Mouse (Mus musculus): ENCODE results near the gene Amd1. TPM values are rescaled to one million over a fixed set of nuclear protein-coding genes. Genes with fewer than 3 reads are reported as not detected.

The Amd1 gene
- 103 and 105 TPM in 2 replicates for polyA plus RNA-seq (2012; rRNA removed)

DNA sequence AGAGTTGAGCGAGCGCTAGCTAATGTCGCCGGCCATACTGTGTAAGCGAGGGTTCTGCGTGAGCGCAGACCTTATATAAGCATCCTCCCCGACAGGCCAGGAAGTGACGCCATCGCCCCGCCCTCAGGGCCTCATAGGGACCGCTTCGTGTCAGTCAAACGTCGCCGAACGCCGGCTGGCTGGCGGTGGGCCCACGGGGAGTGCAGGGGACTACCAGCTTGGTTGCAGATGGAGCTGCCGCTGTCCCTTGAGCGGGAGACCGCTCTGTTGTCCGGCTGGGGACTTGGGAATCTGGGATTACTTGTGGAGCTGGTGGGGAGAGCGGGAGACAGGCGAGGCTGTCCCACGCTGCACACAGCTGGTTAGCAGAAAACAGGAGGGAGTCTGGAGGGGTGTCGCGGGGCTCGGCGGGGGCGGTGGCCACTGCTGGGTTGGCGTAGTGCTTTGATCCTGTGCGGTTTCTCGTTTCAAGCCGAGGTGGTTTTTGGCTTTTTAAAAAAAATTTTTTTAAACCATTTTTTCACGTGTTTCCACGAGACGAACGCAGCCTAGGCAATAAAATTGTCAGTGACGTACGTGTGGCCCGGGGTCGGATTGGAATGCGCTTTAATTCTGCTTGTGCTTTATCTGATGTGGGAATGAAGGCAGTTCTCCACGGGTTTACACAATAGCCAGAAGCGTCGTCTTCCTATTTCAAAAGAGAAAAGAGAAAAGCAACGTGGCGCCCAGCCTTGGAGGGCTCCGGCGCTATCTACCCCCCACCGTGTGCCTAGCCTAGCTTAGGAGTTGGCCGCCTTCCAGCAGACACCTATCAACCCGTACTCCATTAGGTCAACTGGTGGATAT, at the start of gene Amd1:
Amd1 (minus strand) TSS at position 47 of the 846 bp plus-strand sequence.
- Histone ChIP-seq H3K4me1 (ENCODE audit: control insufficient read depth, insufficient read depth, low read length) (peaks cover 4% of the 10 kb centered on the region; the same call in 1 of the 2 replicates), H3K27ac (ENCODE audit: insufficient read depth, low read length) (peak within 1 kb of the TSS; percentile 51; the same call in 1 of the 2 replicates), H3K4me3 (ENCODE audit: insufficient read depth, low read length) (peak within 1 kb of the TSS; percentile 66)
- no peak for TF ChIP-seq CTCF (IDR thresholded peaks at IDR 0.05; ENCODE audit: extremely low read depth, insufficient read depth, low read length)
- peak; percentile 96 for TF ChIP-seq POLR2A (IDR thresholded peaks at IDR 0.05; ENCODE audit: extremely low read depth, insufficient read depth, low read length)

DNA sequence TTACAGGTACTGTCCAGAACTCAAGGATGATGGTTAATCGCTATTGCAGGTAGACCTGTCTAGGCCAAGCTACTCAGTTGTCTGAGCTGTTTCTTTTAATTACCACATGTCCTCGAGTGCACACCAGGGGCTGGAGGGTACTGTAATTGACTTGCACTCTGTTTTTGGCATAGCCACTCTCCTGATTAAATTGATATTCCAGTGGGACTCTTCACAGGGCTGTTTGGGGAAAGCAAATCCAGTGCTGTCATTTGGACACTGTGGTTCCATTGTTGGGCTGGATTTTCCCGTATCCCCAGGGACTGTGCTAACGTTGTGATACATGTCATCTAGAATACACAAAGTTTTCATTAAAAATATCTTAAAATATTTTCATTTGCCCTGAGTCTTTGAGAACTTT, 49.2 kb upstream of the Amd1 start:
- Histone ChIP-seq H3K27ac (ENCODE audit: insufficient read depth, low read length) (0 out of 2 replicates have a peak overlapping the region, but pooled peaks have one; percentile 68), H3K4me1 (ENCODE audit: control insufficient read depth, insufficient read depth, low read length) (no peaks in the 10 kb centered on the region; the same call in 1 of the 2 replicates), H3K4me3 (ENCODE audit: insufficient read depth, low read length) (no peak overlapping the region)
- no peak for TF ChIP-seq CTCF (IDR thresholded peaks at IDR 0.05; ENCODE audit: extremely low read depth, insufficient read depth, low read length)
- TF ChIP-seq POLR2A (IDR thresholded peaks at IDR 0.05; ENCODE audit: extremely low read depth, insufficient read depth, low read length) = no peak

DNA sequence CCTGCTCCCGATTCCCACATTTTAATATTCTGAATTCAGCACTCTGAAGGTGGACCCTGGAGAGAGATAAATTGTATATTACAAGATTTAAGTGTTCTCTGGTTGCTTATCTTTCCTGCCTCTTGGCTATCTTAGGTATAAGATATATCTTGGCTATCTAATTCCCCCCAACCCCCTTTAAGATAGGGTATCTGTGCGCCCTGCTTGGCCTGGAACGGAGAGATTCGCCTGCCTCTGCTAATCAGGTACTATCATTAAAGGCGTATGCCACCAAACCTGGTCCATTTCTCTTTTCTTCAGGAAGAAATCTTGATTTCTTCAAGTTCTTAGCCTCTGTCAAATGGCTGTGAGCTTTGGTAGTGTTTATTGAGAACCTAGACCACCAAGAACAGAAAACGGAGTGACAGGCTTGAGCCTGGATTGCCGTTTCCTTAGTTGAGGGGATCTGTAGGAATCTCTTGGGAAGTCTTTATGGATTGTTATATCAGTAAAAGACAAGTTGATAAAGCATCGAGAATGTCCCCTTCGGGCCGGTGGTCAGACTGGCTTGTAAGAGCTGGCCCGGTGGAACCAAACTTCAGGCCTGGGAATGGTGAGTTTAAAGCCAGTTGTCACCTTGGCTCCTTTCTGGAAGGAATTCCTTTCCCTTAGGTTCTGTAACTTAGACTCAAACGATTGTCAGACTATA, 48.4 kb upstream of the Amd1 start:
- Histone ChIP-seq H3K4me1 (ENCODE audit: control insufficient read depth, insufficient read depth, low read length) (no peaks in the 10 kb centered on the region; the same call in 1 of the 2 replicates), H3K4me3 (ENCODE audit: insufficient read depth, low read length) (peak overlapping the region; percentile 52), H3K27ac (ENCODE audit: insufficient read depth, low read length) (peak overlapping the region; percentile 68)
- TF ChIP-seq CTCF (IDR thresholded peaks at IDR 0.05; ENCODE audit: extremely low read depth, insufficient read depth, low read length) (no peak), POLR2A (IDR thresholded peaks at IDR 0.05; ENCODE audit: extremely low read depth, insufficient read depth, low read length) (no peak)

DNA sequence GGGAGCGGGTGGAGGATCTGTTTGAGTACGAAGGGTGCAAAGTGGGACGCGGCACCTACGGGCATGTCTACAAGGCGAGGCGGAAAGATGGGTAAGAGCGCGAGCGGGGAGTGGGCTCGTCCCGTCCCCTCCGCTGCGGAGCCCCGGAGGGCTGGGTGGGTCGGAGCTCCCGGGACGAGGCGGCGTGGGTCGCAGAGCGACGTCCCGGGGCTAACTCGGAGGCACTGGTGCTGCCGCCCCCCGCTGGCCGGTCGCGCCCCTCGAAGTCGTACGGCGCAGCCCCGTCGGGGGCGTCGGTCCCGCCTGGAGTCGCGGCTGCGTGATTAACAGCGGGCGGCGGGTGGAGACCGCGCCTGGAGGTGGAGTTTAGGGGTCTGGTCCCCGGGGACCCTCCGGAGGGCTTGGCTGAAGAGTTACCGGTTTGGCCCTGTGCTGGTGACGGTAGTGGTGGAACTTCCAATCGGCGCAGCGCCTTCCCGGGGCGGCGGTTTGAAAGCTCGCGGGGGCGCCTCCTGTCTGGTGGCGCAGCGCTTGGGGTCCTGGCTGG, 47.7 kb upstream of the Amd1 start:
- peak overlapping the region; percentile 52 for H3K4me3 ChIP-seq (ENCODE audit: insufficient read depth, low read length)
- TF ChIP-seq CTCF (IDR thresholded peaks at IDR 0.05; ENCODE audit: extremely low read depth, insufficient read depth, low read length) = no peak
- no peak for TF ChIP-seq POLR2A (IDR thresholded peaks at IDR 0.05; ENCODE audit: extremely low read depth, insufficient read depth, low read length)

DNA sequence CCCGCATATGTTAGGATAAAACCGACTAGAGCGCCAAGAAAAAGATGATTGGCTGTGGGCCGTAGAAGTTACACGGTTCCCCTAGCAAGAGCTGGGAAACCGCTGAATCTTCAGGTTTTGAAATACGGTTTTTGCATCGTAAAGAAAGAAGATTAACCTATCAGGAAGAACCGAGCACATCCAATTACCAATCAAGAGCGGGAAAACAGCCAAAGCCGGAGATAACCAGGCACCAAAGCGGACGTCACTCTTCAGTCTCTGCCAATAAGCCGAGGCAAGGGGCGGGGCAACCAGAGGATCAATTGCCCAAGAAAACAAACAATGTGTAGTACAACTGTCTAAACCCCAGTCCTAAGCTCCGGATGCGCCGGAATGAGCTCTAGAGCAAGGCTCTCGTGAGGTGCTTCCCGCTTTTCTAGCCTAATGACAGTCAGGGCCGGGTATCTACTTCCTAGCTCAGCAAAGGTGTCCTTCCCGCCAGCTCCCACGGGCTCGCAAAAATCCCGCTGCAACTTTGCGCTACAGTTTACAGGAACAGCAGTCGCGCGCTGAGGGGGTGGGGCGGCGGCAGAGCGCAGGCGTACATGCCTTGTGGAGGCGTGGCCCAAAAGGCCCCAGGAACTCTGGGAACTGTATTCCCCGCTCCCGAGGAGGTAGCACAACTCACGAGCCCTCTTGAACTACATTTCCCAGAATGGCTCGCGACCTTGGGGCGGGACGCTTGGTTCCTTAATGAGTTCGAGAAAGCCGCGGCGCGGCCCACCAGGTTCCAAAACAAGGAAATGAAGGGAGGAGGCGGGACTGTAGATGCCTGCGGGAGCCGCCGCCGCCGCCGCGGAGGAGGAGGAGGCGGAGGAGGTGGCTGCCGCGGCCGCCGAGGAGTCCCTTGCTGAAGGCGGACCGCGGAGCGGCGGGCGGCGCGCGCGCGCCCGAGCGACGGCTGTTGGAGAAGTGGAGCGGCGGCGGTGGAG, 46.9 kb upstream of the Amd1 start:
- Histone ChIP-seq H3K27ac (ENCODE audit: insufficient read depth, low read length) (peak overlapping the region; percentile 68), H3K4me1 (ENCODE audit: control insufficient read depth, insufficient read depth, low read length) (no peaks in the 10 kb centered on the region; the same call in 1 of the 2 replicates), H3K4me3 (ENCODE audit: insufficient read depth, low read length) (peak overlapping the region; percentile 52)
- TF ChIP-seq CTCF (IDR thresholded peaks at IDR 0.05; ENCODE audit: extremely low read depth, insufficient read depth, low read length) (no peak), POLR2A (IDR thresholded peaks at IDR 0.05; ENCODE audit: extremely low read depth, insufficient read depth, low read length) (peak; percentile 65)

More for the DNA sequence above, 47.7 kb upstream of the Amd1 start:
- Histone ChIP-seq H3K4me1 (ENCODE audit: control insufficient read depth, insufficient read depth, low read length) (no peaks in the 10 kb centered on the region; the same call in 1 of the 2 replicates), H3K27ac (ENCODE audit: insufficient read depth, low read length) (peak overlapping the region; percentile 68)

DNA sequence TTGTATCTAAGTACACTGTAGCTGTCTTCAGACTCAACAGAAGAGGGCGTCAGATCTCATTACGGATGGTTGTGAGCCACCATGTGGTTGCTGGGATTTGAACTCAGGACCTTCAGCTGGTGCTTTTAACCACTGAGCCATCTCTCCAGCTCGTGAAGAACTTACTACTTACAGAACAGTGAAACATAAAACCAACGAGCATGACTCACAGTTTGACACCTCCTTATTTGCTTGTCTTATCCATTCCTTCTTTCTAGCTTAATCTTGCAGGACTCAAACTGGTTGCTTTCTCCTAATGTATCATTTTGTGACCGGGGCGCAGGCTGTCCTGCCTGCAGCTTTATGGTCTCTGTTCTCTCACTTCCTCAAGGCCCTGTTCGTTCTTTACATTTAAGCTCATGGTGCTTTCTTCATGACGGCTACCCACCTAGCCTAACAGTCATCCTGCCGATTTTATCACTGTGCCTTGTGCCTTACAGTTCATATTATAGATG, 45.5 kb upstream of the Amd1 start:
- Histone ChIP-seq H3K4me3 (ENCODE audit: insufficient read depth, low read length) (peak overlapping the region; percentile 52; the same call in 1 of the 2 replicates), H3K4me1 (ENCODE audit: control insufficient read depth, insufficient read depth, low read length) (no peaks in the 10 kb centered on the region; the same call in 1 of the 2 replicates), H3K27ac (ENCODE audit: insufficient read depth, low read length) (no peak overlapping the region)
- TF ChIP-seq CTCF (IDR thresholded peaks at IDR 0.05; ENCODE audit: extremely low read depth, insufficient read depth, low read length) = no peak
- no peak for TF ChIP-seq POLR2A (IDR thresholded peaks at IDR 0.05; ENCODE audit: extremely low read depth, insufficient read depth, low read length)

DNA sequence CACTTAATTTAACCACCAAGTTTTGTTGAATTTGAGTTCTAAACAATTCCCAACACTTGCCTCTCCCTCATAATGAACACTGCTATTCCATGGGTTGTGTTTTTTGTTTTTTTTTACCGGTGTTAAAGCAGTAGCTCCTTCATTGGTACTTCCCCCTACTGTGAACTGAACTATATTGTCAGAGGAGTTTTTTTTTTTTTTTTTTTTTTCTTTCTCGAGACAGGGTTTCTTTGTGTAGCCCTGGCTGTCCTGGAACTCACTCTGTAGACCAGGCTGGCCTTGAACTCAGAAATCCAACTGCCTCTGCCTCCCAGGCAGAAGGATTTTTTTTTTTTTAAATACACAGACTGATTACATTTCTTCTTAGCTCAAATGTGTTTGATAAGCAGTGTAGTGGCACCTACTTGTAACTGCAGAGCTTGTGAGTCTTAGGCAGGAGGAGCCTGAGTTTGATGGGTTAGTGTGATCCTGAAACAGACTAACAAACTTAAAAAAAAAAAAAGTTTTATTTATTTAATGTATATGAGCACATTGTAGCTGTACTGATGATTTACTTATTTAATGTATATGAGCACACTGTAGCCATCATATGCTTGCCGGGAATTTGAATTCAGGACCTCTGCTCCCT, 44.9 kb upstream of the Amd1 start:
- no peak overlapping the region for H3K4me3 ChIP-seq (ENCODE audit: insufficient read depth, low read length)
- TF ChIP-seq CTCF (IDR thresholded peaks at IDR 0.05; ENCODE audit: extremely low read depth, insufficient read depth, low read length) (no peak), POLR2A (IDR thresholded peaks at IDR 0.05; ENCODE audit: extremely low read depth, insufficient read depth, low read length) (no peak)
- H3K4me1 ChIP-seq (ENCODE audit: control insufficient read depth, insufficient read depth, low read length) = no peaks in the 10 kb centered on the region; the same call in 1 of the 2 replicates
- no peak overlapping the region for H3K27ac ChIP-seq (ENCODE audit: insufficient read depth, low read length)

DNA sequence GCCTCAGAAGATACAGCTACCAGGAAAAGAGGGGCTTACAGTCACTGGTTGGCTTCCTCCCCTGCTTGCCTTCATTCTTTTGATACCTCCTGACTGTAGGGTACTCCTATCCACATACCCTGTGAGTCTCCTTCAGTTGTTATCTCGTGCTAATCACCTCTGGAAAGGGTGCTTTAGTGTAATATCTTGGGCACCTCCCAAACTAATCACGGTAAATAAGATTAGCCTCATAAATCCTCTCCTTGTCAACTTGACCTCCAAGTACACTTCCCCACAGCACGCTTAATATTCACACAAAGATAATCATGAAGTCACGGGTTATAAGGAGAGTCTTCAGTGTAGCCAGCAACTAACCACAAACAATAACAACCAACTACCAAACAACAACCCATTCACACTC, 40.0 kb upstream of the Amd1 start:
- Histone ChIP-seq H3K27ac (ENCODE audit: insufficient read depth, low read length) (no peak overlapping the region), H3K4me1 (ENCODE audit: control insufficient read depth, insufficient read depth, low read length) (no peaks in the 10 kb centered on the region), H3K4me3 (ENCODE audit: insufficient read depth, low read length) (no peak overlapping the region)
- no peak for TF ChIP-seq POLR2A (IDR thresholded peaks at IDR 0.05; ENCODE audit: extremely low read depth, insufficient read depth, low read length)
- TF ChIP-seq CTCF (IDR thresholded peaks at IDR 0.05; ENCODE audit: extremely low read depth, insufficient read depth, low read length) = no peak

Data from cortical plate, adult 2 months (tissue).